Mouse (Mus musculus) MEL (cell line): ENCODE measurements around the gene Hmga1.

Source experiments
- CTCF ChIP-seq, 3 experiments: IDR thresholded peaks in 2 of 3; conservative IDR thresholded peaks in 1 of 3; 2 replicates each; pipeline ENCODE4 v1.5.1; 2011 to 2012; ENCODE audit warnings: low read length in 3 of 3, low read depth in 2 of 3, mild to moderate bottlenecking in 2 of 3, improper control_type of control experiment in 1 of 3, inconsistent platforms in 1 of 3, mixed read lengths in 1 of 3, moderate library complexity in 1 of 3; ENCODE audit not compliant: control insufficient read depth in 1 of 3, insufficient read depth in 1 of 3, poor library complexity in 1 of 3, severe bottlenecking in 1 of 3
- E2F4 ChIP-seq: IDR thresholded peaks from 2 replicates; pipeline ENCODE4 v1.6.1; 2011; ENCODE audit warnings: low read depth, low read length, improper control_type of control experiment, borderline replicate concordance
- EP300 ChIP-seq, 2 experiments: IDR thresholded peaks; 2 replicates each; pipeline ENCODE4 v1.6.1; 2011; ENCODE audit warnings: improper control_type of control experiment in 2 of 2, low read length in 2 of 2, low read depth in 1 of 2, mild to moderate bottlenecking in 1 of 2
- KAT2A ChIP-seq: conservative IDR thresholded peaks from 2 replicates; pipeline ENCODE4 v1.6.1; 2012; ENCODE audit warnings: low read depth, low read length, improper control_type of control experiment, inconsistent platforms
- MAX ChIP-seq: IDR thresholded peaks from 2 replicates; pipeline ENCODE4 v1.6.1; 2011; ENCODE audit warnings: low read length, improper control_type of control experiment
- MXI1 ChIP-seq: IDR thresholded peaks from 2 replicates; pipeline ENCODE4 v1.6.1; 2011; ENCODE audit warnings: mild to moderate bottlenecking, low read depth, low read length, improper control_type of control experiment
- POLR2AphosphoS2 ChIP-seq: IDR thresholded peaks from 2 replicates; pipeline ENCODE4 v1.6.1; 2011; ENCODE audit warnings: low read length, improper control_type of control experiment
- SIN3A ChIP-seq: IDR thresholded peaks from 2 replicates; pipeline ENCODE4 v1.6.1; 2012; ENCODE audit warnings: low read length, improper control_type of control experiment, inconsistent platforms
- TAL1 ChIP-seq: IDR thresholded peaks from 2 replicates; pipeline ENCODE4 v1.6.1; 2012; ENCODE audit warnings: mild to moderate bottlenecking, inconsistent platforms, low read length, moderate library complexity, mixed read lengths
- ZC3H11A ChIP-seq: IDR thresholded peaks from 2 replicates; pipeline ENCODE4 v1.6.1; 2012; ENCODE audit warnings: low read depth, mild to moderate bottlenecking, inconsistent platforms, low read length, improper control_type of control experiment

DNA sequence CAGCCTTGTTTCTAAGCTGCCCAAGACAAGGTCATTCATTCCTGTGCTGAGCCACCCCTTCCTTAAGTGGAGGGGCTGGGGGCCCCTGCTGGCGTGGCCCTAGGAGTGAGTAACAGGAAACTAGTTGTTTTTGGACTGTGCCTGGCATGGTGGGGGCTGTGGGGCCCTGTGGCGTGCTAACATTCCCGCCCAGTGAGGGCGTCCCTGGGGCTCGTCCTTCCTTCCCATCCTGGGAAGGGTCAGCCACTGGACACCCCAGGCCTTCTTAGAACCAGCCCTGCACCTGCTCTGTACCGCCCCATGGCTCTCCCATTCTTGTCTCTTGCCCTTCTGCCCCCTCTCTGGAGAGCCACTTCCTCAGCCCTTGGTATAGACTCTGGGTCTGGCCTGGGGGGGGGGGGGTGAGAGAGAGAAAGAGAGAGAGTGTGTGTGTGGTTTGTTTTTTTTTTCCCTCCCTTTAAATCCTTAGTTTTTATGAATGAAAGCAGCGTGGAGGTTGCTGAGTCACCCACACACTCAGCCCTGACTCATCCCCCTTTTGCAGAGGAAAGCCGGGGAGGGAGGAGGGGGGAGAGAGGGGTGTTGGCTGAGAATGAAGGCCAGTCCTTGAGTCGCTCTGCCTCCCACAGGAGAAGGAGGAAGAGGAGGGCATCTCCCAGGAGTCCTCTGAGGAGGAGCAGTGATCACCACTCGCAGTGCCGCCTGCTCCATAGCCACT, 5.7 kb downstream of the Hmga1 start:
- TF ChIP-seq CTCF (IDR thresholded peaks at IDR 0.05 in 2 of 3, conservative IDR thresholded peaks at IDR 0.05 in 1 of 3; ENCODE audit: control insufficient read depth in 1 of 3, insufficient read depth in 1 of 3, low read depth in 2 of 3, low read length in 3 of 3, poor library complexity in 1 of 3, severe bottlenecking in 1 of 3) (no peak), MXI1 (peak; percentile 34; the same call in 1 of the 2 replicates), EP300 (IDR thresholded peaks at IDR 0.05; ENCODE audit: low read depth in 1 of 2, low read length in 2 of 2) (0 out of 4 replicates have a peak, but pooled peaks of 1 of the 2 experiments have one; percentile 15), TAL1 (no peak), ZC3H11A (no peak), MAX (no peak), POLR2AphosphoS2 (no peak), KAT2A (no peak), E2F4 (no peak), SIN3A (peak; percentile 57)
